Mouse (Mus musculus) cerebellum, postnatal 10 days (tissue): ENCODE measurements at regions not wholly inside any gene's neighbourhood (a gene's known extent, or its start where the extent isn't known, plus 50 kb on each side); places are given as distances from the start of the nearest gene placed in this dataset.

ENCODE experiments used
- DNase-seq, 2 experiments: peaks; one replicate each; pipeline ENCODE4 v3.0.0; 2021; ENCODE audit warnings: mixed read lengths in 2 of 2

GRCm38 (mm10) chrX:166718075-166718474 lies 132.6 kb upstream of the Egfl6 start:
- no peak for DNase-seq

- DNase-seq = no peak
Observed at GRCm38 (mm10) chrX:166709306-166709705, 123.8 kb upstream of the Egfl6 start.

GRCm38 (mm10) chrX:166708106-166708505 lies 122.6 kb upstream of the Egfl6 start:
- DNase-seq = no peak

DNA sequence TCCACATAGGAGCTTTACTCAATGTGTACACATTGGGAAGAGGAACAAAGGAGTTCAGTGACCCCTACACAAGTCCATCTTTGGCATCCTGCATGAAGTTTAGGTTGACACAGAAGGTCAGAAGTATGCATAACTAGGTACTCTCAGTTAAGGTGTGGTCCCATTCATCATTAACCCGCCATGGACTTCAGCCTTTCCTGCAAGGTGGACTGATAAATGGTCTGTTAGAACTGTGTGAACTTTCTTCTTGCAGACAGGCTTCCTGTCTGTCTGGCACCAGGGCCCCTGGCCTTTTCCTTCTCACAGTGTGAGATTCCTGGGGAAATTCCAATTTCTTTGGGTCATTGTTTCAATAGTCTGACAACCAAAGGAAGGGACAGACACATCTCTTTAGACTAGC lies 121.5 kb upstream of the Egfl6 start:
- no peak for DNase-seq

- DNase-seq = no peak
Observed at GRCm38 (mm10) chrX:166704311-166704710, 118.8 kb upstream of the Egfl6 start.

DNA sequence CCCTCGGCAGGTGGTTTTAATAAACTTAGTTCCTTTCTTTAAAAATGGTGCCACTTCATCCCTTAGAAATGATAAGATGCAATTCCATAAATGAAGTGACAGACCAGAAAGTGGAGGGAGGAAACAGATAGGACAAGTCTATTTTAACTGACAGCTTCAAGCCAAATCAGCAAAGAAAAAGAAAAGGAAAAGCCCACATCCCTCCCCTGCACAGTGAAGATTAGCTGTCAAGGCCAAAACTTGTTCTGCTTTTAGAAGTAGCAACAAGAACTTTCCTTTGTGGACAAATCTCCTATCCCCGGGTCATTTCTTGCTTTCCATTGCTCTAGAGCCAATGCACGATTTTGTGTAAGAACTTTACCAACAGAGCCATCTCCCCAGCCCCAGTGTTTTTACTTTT lies 108.7 kb upstream of the Egfl6 start:
- DNase-seq = no peak

DNA sequence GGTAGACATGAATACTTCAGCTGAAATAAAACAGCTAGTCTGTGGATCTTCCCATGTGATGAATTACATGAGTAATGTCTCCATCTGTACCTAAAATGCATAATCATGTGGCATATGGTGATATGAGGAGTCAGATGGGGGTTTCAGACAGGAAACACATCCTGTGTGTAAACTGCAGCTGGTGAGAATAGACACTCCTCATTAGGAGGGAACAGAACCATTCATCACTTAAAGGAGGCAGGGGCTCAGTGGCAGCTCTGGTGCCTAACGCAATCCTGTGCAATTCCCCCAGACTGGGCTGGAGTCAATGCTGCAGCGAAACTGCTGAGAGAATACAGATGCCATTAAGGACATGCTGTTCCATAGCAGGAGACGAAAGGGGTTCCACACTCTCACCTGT lies 103.3 kb upstream of the Egfl6 start:
- no peak for DNase-seq

DNA sequence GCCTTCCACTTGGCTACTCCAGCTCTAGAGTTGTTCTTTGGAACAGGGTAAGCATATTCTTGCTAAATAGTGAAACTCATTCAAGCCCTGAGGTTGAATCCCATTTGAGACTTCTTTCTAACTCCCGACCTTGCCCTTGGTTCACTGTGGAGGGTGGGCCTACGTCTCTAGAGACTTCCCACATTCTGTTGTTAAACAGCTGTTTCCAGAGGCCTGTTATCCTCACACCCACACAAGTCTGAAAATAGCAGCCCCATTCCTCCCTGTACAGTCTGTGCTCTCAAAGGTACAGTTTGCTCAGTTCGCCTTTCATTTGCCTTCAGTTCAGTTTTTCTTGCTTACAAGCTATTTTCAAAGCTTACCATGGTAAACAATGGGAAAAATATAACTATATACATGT lies 87.9 kb upstream of the Egfl6 start:
- no peak for DNase-seq

- no peak for DNase-seq
Observed at GRCm38 (mm10) chrX:166672617-166673016, 87.1 kb upstream of the Egfl6 start.

DNA sequence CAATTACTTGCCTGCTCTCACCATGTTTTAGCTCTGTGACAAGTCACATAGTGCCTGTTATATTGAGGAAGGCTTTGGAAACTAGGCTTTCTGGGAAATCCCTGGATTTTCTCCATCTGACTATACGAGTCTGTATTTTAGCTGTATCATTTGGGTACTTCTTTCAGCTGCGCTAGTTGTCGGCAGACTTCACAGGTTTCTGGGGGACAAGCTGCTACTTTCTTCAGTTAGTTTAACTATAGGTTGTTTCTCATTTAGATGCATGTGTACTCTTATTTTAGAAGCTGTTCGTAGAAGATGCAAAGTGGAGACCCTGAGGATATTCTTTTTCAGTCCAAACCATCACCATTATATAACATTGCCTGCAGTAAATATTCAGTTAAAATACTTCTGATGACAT lies 86.3 kb upstream of the Egfl6 start:
- DNase-seq = no peak

DNA sequence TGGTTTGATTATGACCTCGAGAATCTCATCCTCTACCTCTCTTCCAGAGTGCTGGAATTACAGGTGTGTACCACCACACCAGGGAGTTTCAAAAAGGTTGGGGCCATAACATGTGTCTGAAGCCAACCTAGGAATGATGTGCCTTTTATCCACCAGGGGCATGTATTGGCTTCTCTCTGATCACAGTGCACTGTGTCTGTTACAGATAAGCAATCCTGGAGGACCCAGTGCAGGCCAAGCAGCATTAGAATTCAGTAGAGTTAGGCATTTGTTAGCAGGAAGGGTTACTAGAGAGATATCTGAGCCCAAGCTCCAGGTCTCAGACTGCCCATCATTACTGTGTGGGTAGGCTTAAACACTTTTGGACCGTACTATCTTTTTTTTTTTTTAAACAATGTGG lies 80.8 kb upstream of the Egfl6 start:
- DNase-seq = no peak

- peak; percentile 64 to 72 for DNase-seq
Observed at GRCm38 (mm10) chrX:166661808-166662207, 76.3 kb upstream of the Egfl6 start.

GRCm38 (mm10) chrX:166661043-166661718 lies 75.7 kb upstream of the Egfl6 start:
- peak; percentile 48 to 60 for DNase-seq

DNA sequence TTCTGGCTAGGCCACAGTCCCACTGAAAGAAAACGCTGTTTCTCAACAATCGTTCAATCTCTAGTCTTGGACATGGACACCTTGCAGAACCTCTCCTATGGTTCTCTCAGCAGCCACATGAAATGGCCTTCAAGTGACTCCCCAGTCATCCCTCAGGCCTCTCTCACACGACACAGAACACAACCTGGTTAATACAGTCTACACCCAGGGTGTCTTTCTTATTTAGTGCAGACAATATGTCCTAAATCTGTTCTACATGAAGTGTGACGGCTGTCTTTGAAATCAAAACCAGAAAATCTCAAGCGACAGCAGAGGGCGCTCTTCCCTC lies 75.2 kb upstream of the Egfl6 start:
- DNase-seq = peak; percentile 83 to 86

DNA sequence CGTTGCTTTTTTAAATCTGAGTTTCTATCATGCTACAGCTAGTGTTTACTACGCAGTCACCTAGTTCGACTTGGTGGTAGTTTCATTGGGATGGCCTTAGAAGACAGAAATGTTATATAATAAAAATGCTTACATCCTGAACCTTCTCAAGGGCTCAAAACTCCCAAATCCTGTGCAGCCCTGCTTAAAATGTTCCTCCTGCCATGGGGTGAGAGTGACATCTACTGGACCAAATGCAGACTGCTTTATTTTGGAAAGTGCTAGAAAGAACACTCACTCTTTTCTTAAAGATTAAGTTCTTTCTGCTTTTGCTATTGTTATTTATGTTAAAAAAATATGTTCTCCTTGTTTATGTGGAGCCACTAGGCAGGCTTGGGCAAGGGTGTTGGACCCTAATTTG lies 66.9 kb upstream of the Egfl6 start:
- peak; percentile 53 to 54 for DNase-seq

DNA sequence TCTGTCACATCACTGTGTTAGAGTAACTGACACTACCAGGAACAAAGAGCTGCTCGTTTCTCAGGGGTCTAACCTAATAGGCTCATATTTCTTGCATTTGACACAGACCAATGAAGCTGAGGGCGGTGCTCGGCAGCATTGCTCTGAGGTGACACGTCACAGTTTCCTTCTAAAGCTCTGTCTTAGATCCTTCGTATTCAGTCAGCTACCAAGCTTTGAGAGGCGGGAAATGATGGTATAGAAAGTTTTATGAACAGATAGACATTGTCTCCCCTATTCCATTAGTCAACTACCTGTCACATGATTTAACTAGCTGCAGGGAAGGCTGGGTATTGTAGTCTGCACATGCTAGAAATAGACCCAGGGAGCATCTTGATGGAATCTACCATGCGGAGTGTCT lies 60.2 kb upstream of the Egfl6 start:
- no peak for DNase-seq

- DNase-seq = no peak
Observed at GRCm38 (mm10) chrX:166641256-166641655, 55.7 kb upstream of the Egfl6 start.

DNA sequence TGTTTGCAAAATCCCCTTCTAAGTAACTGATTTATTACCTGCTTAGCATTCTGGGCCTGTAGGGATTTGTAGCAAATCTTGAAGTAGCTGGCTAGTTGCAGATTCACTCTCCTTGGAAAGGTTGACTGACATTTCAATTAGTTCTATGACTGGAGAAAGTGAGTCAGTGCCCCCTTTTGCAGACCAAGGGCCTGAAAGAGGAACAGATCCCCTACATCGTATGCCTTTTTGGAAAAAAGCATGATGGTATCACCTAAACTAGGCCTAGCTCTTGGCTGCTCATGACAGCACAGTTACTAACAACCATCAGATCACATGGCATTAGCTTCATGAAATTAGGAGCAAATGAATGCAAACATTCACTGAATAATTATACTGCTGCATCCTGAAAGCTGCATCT lies 54.7 kb upstream of the Egfl6 start:
- no peak for DNase-seq
